10 mouse cellular contexts compared by ENCODE assay signal in the genomic region with DNA sequence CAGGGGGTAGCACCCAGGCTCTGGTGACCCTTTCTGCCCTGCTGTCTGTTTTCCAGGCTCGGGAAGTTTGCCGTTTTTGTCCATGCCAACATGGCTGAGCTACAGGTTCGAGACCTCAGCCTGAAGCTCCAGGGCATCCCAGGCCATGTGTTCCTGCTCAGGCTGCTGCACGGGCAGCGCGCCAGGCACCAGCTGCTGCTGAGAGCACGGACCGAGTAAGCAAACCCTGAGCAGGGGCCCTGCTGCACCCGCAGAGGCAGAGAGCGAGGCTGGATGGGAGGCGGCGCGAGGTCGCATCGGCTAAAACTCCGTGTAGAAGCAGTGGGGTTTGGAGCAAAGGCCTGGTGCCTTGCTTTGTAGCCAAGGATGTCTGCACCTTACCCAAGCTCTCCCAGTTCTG. TPM values are rescaled to one million over a fixed set of nuclear protein-coding genes. Genes with fewer than 3 reads are reported as not detected.
DNase-seq lines count a peak whose midpoint lies in the region; ATAC-seq and TF ChIP-seq lines count a peak whose summit lies in the region.
"Had no signal": no experiment of that assay in that cellular context is flagged by ENCODE, and none has a peak within 500 bp of the region (broad histone marks: within the 10 kb centered on the region; RNA-seq: fewer than 3 reads in every experiment).

No protein-coding gene starts in this region.

- no peak overlapping the region for H3K9ac ChIP-seq in hindbrain, postnatal 0 days (replicated peaks; ENCODE audit: low read length)
- no peak overlapping the region for H3K9ac ChIP-seq in hindbrain, embryonic 13.5 days

- ATAC-seq in hindbrain, postnatal 0 days = peak; percentile 64
- no peak for ATAC-seq in hindbrain, embryonic 13.5 days (ENCODE audit: low FRiP score)
- no peak for ATAC-seq in monocyte, adult 5-6 weeks (replicated peaks; ENCODE audit: insufficient number of reproducible peaks, low FRiP score, low TSS enrichment, poor library complexity, severe bottlenecking)
- ATAC-seq: Patski had no signal

- no peaks in the 10 kb centered on the region for H3K9me3 ChIP-seq in hindbrain, postnatal 0 days (ENCODE audit: low read length)
- H3K9me3 ChIP-seq in hindbrain, embryonic 13.5 days = no peaks in the 10 kb centered on the region
- H3K9me3 ChIP-seq: hindbrain, embryonic 10.5 days had no signal

- TF ChIP-seq CTCF in hindbrain, postnatal 0 days (IDR thresholded peaks at IDR 0.05; ENCODE audit: low read depth) = no peak

- DNase-seq in adrenal gland, postnatal 10 days = peak; percentile 35
- DNase-seq in adrenal gland, adult 8-10 months = no peak
- peak; percentile 63 for DNase-seq in hindbrain, postnatal 0 days (ENCODE audit: low spot score)
- peak; percentile 54 for DNase-seq in ovary, postnatal 36 days (ENCODE audit: low spot score)
- no peak for DNase-seq in ovary, postnatal 14 days (ENCODE audit: low spot score)
- no peak for DNase-seq in yolk sac, embryonic 10.5 days (ENCODE audit: low spot score)

- H3K4me2 ChIP-seq in hindbrain, postnatal 0 days (ENCODE audit: low read depth, low read length) = no peak overlapping the region
- no peak overlapping the region for H3K4me2 ChIP-seq in hindbrain, embryonic 13.5 days

- no peak overlapping the region for H3K4me3 ChIP-seq in hindbrain, postnatal 0 days (ENCODE audit: low read length)
- H3K4me3 ChIP-seq in hindbrain, embryonic 13.5 days = no peak overlapping the region
- H3K4me3 ChIP-seq: hindbrain, embryonic 10.5 days had no signal

- no peak overlapping the region for H3K27ac ChIP-seq in hindbrain, postnatal 0 days
- H3K27ac ChIP-seq in hindbrain, embryonic 13.5 days = no peak overlapping the region; the same call in 1 of the 2 replicates
- H3K27ac ChIP-seq: hindbrain, embryonic 10.5 days had no signal

- no peaks in the 10 kb centered on the region for H3K4me1 ChIP-seq in hindbrain, postnatal 0 days (ENCODE audit: insufficient read depth, low read length)
- peaks cover 7% of the 10 kb centered on the region for H3K4me1 ChIP-seq in hindbrain, embryonic 13.5 days (replicated peaks)

- no peaks in the 10 kb centered on the region for H3K27me3 ChIP-seq in hindbrain, postnatal 0 days (ENCODE audit: insufficient read depth, low read length)
- H3K27me3 ChIP-seq in hindbrain, embryonic 13.5 days = peaks cover 23% of the 10 kb centered on the region
- H3K27me3 ChIP-seq: Patski had no signal

- 40% methylated on average over 16 of the region's 16 CpGs for WGBS in hindbrain, postnatal 0 days
- WGBS in hindbrain, embryonic 13.5 days = 58% methylated on average over 16 of the region's 16 CpGs

- no peaks in the 10 kb centered on the region for H3K36me3 ChIP-seq in hindbrain, postnatal 0 days (ENCODE audit: insufficient read depth, low read length)
- no peaks in the 10 kb centered on the region for H3K36me3 ChIP-seq in hindbrain, embryonic 13.5 days

RNA-seq across cellular contexts. Expression of a gene that starts 14.9 kb away (rescaled TPM):
- 10 to 100 TPM; 29.0 to 31.0 TPM for total RNA-seq in adrenal gland, postnatal 10 days (2021)
- 100 to 1,000 TPM in 1 of 4 experiments, 10 to 100 TPM in 3; 43.5 to 113 (median 60.0) TPM for total RNA-seq in adrenal gland, adult 8-10 months (2022)
- 1.2 and 2.3 TPM in 2 replicates for total RNA-seq in hindbrain, postnatal 0 days (2014; rRNA removed)
- 1.2 TPM in 2 replicates for polyA plus RNA-seq in hindbrain, postnatal 0 days (2015; fragmentation: Nextera tagmentation; extraction: Ambion mirVana)
- polyA plus RNA-seq in hindbrain, embryonic 13.5 days (2015; fragmentation: Nextera tagmentation; extraction: Ambion mirVana) = 1.4 TPM in 2 replicates
- not detected in 3 replicates for total RNA-seq in monocyte, adult 5-6 weeks (2017)

RNA-seq across cellular contexts. Expression of a gene that starts 40.5 kb away (rescaled TPM):
- 1 to 10 TPM; 1.5 to 1.7 TPM for total RNA-seq in adrenal gland, postnatal 10 days (2021)
- total RNA-seq in adrenal gland, adult 8-10 months (2022) = 1 to 10 TPM; 1.6 to 2.6 (median 2.2) TPM
- 2.4 and 8.7 TPM in 2 replicates for total RNA-seq in hindbrain, postnatal 0 days (2014; rRNA removed)
- 3.9 and 4.3 TPM in 2 replicates for polyA plus RNA-seq in hindbrain, postnatal 0 days (2015; fragmentation: Nextera tagmentation; extraction: Ambion mirVana)
- polyA plus RNA-seq in hindbrain, embryonic 13.5 days (2015; fragmentation: Nextera tagmentation; extraction: Ambion mirVana) = 8.1 and 8.5 TPM in 2 replicates
- total RNA-seq in monocyte, adult 5-6 weeks (2017) = 0.38 to 2.7 TPM in 2 of 3 replicates, not detected in the other

RNA-seq across cellular contexts. Expression of a gene that starts 46.8 kb away (rescaled TPM):
- total RNA-seq in adrenal gland, postnatal 10 days (2021) = 10 to 100 TPM; 13.4 to 18.1 TPM
- 10 to 100 TPM; 11.4 to 21.1 (median 16.2) TPM for total RNA-seq in adrenal gland, adult 8-10 months (2022)
- total RNA-seq in hindbrain, postnatal 0 days (2014; rRNA removed) = 1.6 and 3.5 TPM in 2 replicates
- 0.44 and 0.46 TPM in 2 replicates for polyA plus RNA-seq in hindbrain, postnatal 0 days (2015; fragmentation: Nextera tagmentation; extraction: Ambion mirVana)
- 1.5 and 1.8 TPM in 2 replicates for polyA plus RNA-seq in hindbrain, embryonic 13.5 days (2015; fragmentation: Nextera tagmentation; extraction: Ambion mirVana)
- not detected in 3 replicates for total RNA-seq in monocyte, adult 5-6 weeks (2017)

Comparison
In these comparisons a context has a peak if more than half of its experiments do, and no peak if none do; other contexts are left out.
1. DNase-seq: peak in adrenal gland, postnatal 10 days (single experiment), hindbrain, postnatal 0 days (single experiment) and ovary, postnatal 36 days (single experiment); none in adrenal gland, adult 8-10 months (single experiment), ovary, postnatal 14 days (single experiment) and yolk sac, embryonic 10.5 days (single experiment).